Mouse (Mus musculus) liver, embryonic 14.5 days (tissue): ENCODE measurements around the gene Dcakd.

Experiments used
- CTCF ChIP-seq: IDR thresholded peaks from 2 replicates; pipeline ENCODE4 v1.5.1; 2016; ENCODE audit warnings: antibody characterized with exemption, low read depth, control low read depth
- EP300 ChIP-seq: IDR thresholded peaks from 2 replicates; pipeline ENCODE4 v1.6.1; 2016; ENCODE audit warnings: antibody characterized with exemption, low read depth

DNA sequence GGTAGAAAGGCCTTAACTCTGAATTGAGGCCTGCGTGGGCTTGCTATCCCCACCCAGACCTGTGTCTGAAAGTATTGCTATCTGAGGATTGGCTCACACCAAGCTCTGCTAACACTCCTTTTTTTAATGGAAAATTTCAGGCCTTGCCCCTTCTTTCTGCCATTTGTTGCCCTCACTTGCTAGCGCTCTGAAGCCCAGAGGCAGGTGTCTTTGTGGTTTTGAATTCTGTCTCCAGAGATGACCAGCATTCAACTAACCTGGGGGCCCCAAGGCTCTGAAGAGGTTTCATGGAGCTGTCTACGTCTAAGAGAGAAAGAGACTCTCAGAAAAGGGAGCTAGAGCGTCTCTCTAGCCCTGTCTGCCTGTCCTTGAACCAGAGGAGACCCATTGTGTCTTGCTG, 40.1 kb upstream of the Dcakd start:
- TF ChIP-seq CTCF (no peak), EP300 (no peak)
